Mouse (Mus musculus): ENCODE results near the gene Hist1h2ai. TPM values are rescaled to one million over a fixed set of nuclear protein-coding genes. Genes with fewer than 3 reads are reported as not detected.

The Hist1h2ai gene
- polyA plus RNA-seq, 1 experiment from 2014 or later = 45.9 TPM

DNA sequence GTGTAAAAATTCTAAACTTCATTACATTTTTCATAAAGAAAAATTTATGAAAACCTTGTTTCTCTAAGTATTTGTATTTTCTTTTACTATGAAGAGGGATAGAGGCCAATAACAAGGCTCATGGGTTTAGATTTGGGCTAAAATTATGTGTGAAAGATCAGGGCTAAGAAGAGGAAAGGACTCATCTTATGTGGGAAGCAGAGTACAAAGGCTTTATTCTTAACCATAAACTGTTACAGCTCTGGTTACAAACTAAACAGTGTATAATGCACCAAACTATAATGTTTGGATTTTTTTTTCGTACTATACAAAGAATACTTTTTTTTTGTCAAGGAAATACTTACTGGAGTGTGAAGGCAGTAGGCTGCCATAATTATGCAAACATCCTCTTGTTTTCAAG, 39.5 kb downstream of the Hist1h2ai start:
- WGBS = 40% methylated on average over 1 of the region's 1 CpGs
- DNase-seq (ENCODE audit: low spot score) (no peak), ATAC-seq (no peak)
- H3K4me2 ChIP-seq (ENCODE audit: low read length) = peak overlapping the region; percentile 57
- no peaks in the 10 kb centered on the region for H3K9me3 ChIP-seq (replicated peaks; ENCODE audit: control insufficient read depth, low read length)
- H3K4me3 ChIP-seq (ENCODE audit: low read depth, low read length) = no peak overlapping the region
- H3K4me1 ChIP-seq (ENCODE audit: control insufficient read depth, insufficient read depth, low read length) = peaks cover 9% of the 10 kb centered on the region
- H3K27ac ChIP-seq (ENCODE audit: low read depth, low read length) = no peak overlapping the region
- H3K27me3 ChIP-seq (replicated peaks; ENCODE audit: control insufficient read depth, insufficient read depth, low read length) = no peaks in the 10 kb centered on the region
- H3K36me3 ChIP-seq (ENCODE audit: control insufficient read depth, insufficient read depth, low read length) = no peaks in the 10 kb centered on the region
- H3K9ac ChIP-seq (ENCODE audit: low read length) = no peak overlapping the region

Small RNA genes within 50 kb of the gene (microRNA-seq; reads per million reads assigned to microRNA genes)
- gene Gm44357 = not detected
- not detected for gene Gm44367
- not detected for gene Gm44454

Other genes with a start within 250 kb of the Hist1h2ai start
- gene Nkapl, start 247.9 kb upstream of the Hist1h2ai start, polyA plus RNA-seq (2014; fragmentation: Nextera tagmentation; extraction: Ambion mirVana) = 3.8 TPM in 2 replicates
- gene Zkscan4, start 237.5 kb upstream of the Hist1h2ai start, polyA plus RNA-seq (2014; fragmentation: Nextera tagmentation; extraction: Ambion mirVana) = 7.5 and 8.2 TPM in 2 replicates
- gene Gm10065, start 237.0 kb upstream of the Hist1h2ai start, polyA plus RNA-seq (2014; fragmentation: Nextera tagmentation; extraction: Ambion mirVana) = not detected in 2 replicates
- 0.36 and 0.78 TPM in 2 replicates for gene AK157302, start 221.2 kb upstream of the Hist1h2ai start, polyA plus RNA-seq (2014; fragmentation: Nextera tagmentation; extraction: Ambion mirVana)
- 5.1 and 6.2 TPM in 2 replicates for gene Gm11273, start 215.0 kb upstream of the Hist1h2ai start, polyA plus RNA-seq (2014; fragmentation: Nextera tagmentation; extraction: Ambion mirVana)
- 7.3 and 8.6 TPM in 2 replicates for gene Zkscan8, start 185.3 kb upstream of the Hist1h2ai start, polyA plus RNA-seq (2014; fragmentation: Nextera tagmentation; extraction: Ambion mirVana)
- gene Olfr1366, start 173.6 kb upstream of the Hist1h2ai start, polyA plus RNA-seq (2014; fragmentation: Nextera tagmentation; extraction: Ambion mirVana) = 0.10 and 0.20 TPM in 2 replicates
- gene Olfr1535, start 156.5 kb upstream of the Hist1h2ai start, polyA plus RNA-seq (2014; fragmentation: Nextera tagmentation; extraction: Ambion mirVana) = not detected in 2 replicates
- not detected in 2 replicates for gene Olfr1364, start 134.7 kb upstream of the Hist1h2ai start, polyA plus RNA-seq (2014; fragmentation: Nextera tagmentation; extraction: Ambion mirVana)
- not detected in 2 replicates for gene Olfr1362, start 102.4 kb upstream of the Hist1h2ai start, polyA plus RNA-seq (2014; fragmentation: Nextera tagmentation; extraction: Ambion mirVana)
- not detected in 2 replicates for gene Olfr11, start 73.9 kb upstream of the Hist1h2ai start, polyA plus RNA-seq (2014; fragmentation: Nextera tagmentation; extraction: Ambion mirVana)
- gene Olfr1361, start 53.0 kb upstream of the Hist1h2ai start, polyA plus RNA-seq (2014; fragmentation: Nextera tagmentation; extraction: Ambion mirVana) = not detected in 2 replicates
- gene Olfr1360, start 39.0 kb upstream of the Hist1h2ai start, polyA plus RNA-seq (2014; fragmentation: Nextera tagmentation; extraction: Ambion mirVana) = not detected in 2 replicates
- gene Olfr1359, start 18.3 kb upstream of the Hist1h2ai start, polyA plus RNA-seq (2014; fragmentation: Nextera tagmentation; extraction: Ambion mirVana) = not detected in 2 replicates
- 3.7 and 4.2 TPM in 2 replicates for gene Hist1h2bl, start 279 bp upstream of the Hist1h2ai start, polyA plus RNA-seq (2014; fragmentation: Nextera tagmentation; extraction: Ambion mirVana)
- gene Hist1h3h, start 1.2 kb downstream of the Hist1h2ai start, polyA plus RNA-seq (2014; fragmentation: Nextera tagmentation; extraction: Ambion mirVana) = 7.3 and 11.0 TPM in 2 replicates
- gene Hist1h2bm, start 5.6 kb downstream of the Hist1h2ai start, polyA plus RNA-seq (2014; fragmentation: Nextera tagmentation; extraction: Ambion mirVana) = 2.5 and 3.9 TPM in 2 replicates
- 1.7 TPM in 2 replicates for gene Hist1h4j, start 18.6 kb downstream of the Hist1h2ai start, polyA plus RNA-seq (2014; fragmentation: Nextera tagmentation; extraction: Ambion mirVana)
- gene Hist1h4k, start 34.1 kb downstream of the Hist1h2ai start, polyA plus RNA-seq (2014; fragmentation: Nextera tagmentation; extraction: Ambion mirVana) = 2.7 and 4.6 TPM in 2 replicates
- 3.4 and 10.8 TPM in 2 replicates for gene Hist1h2ak, start 37.4 kb downstream of the Hist1h2ai start, polyA plus RNA-seq (2014; fragmentation: Nextera tagmentation; extraction: Ambion mirVana)
- 0.90 and 2.5 TPM in 2 replicates for gene Hist1h2bn, start 37.7 kb downstream of the Hist1h2ai start, polyA plus RNA-seq (2014; fragmentation: Nextera tagmentation; extraction: Ambion mirVana)
- 11.0 and 11.1 TPM in 2 replicates for gene Hist1h1b, start 64.2 kb downstream of the Hist1h2ai start, polyA plus RNA-seq (2014; fragmentation: Nextera tagmentation; extraction: Ambion mirVana)
- 108 and 166 TPM in 2 replicates for gene Hist1h3i, start 66.9 kb downstream of the Hist1h2ai start, polyA plus RNA-seq (2014; fragmentation: Nextera tagmentation; extraction: Ambion mirVana)
- 6.6 TPM in 1 of 2 replicates, not detected in the other for gene Hist1h2an, start 70.8 kb downstream of the Hist1h2ai start, polyA plus RNA-seq (2014; fragmentation: Nextera tagmentation; extraction: Ambion mirVana)
- gene Hist1h2bp, start 71.0 kb downstream of the Hist1h2ai start, polyA plus RNA-seq (2014; fragmentation: Nextera tagmentation; extraction: Ambion mirVana) = 0.84 and 1.5 TPM in 2 replicates
- gene Hist1h2bq, start 93.8 kb downstream of the Hist1h2ai start, polyA plus RNA-seq (2014; fragmentation: Nextera tagmentation; extraction: Ambion mirVana) = 9.2 and 17.1 TPM in 2 replicates
- gene Hist1h2ao, start 94.0 kb downstream of the Hist1h2ai start, polyA plus RNA-seq (2014; fragmentation: Nextera tagmentation; extraction: Ambion mirVana) = not detected in 2 replicates
- gene Hist1h4m, start 95.3 kb downstream of the Hist1h2ai start, polyA plus RNA-seq (2014; fragmentation: Nextera tagmentation; extraction: Ambion mirVana) = not detected in 2 replicates
- gene Hist1h4n, start 115.8 kb downstream of the Hist1h2ai start, polyA plus RNA-seq (2014; fragmentation: Nextera tagmentation; extraction: Ambion mirVana) = 4.6 and 16.7 TPM in 2 replicates
- gene Hist1h2ap, start 117.1 kb downstream of the Hist1h2ai start, polyA plus RNA-seq (2014; fragmentation: Nextera tagmentation; extraction: Ambion mirVana) = 2,010 and 3,186 TPM in 2 replicates
- 9.4 and 17.8 TPM in 2 replicates for gene Hist1h2br, start 117.3 kb downstream of the Hist1h2ai start, polyA plus RNA-seq (2014; fragmentation: Nextera tagmentation; extraction: Ambion mirVana)
- 28.3 and 34.9 TPM in 2 replicates for gene Zfp184, start 228.7 kb downstream of the Hist1h2ai start, polyA plus RNA-seq (2014; fragmentation: Nextera tagmentation; extraction: Ambion mirVana)